Mouse (Mus musculus): Measurements from ENCODE around the gene Rabgap1l.
A peak's percentile ranks its signal among the peaks of the same experiment; 100 is the strongest.

DNA sequence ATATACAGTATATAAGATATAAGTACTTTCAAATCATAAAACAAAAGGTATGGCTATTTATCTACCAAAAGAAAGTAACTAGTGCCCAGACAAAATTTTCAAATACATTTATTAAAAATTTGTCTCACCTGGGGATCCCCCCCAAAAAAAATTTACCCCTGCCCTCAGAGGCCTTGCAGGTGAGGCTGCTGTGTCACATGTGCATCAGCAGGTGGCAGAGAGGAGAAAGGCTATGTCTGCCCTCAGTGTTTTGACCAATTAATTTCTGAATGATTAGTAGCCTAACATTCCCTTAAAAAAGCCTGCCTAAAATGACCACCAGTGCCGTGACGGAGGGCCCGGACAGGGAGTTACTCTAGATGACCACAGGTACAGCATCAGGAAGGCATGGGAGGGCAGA, 147.6 kb downstream of the Rabgap1l start:
- TF ChIP-seq EP300 (IDR thresholded peaks at IDR 0.05; ENCODE audit: insufficient read depth, low read depth, low read length) (no peak), POLR2A (IDR thresholded peaks at IDR 0.05; ENCODE audit: insufficient read depth, low read depth, low read length) (no peak), CTCF (IDR thresholded peaks at IDR 0.05) (peak; percentile 55)
